ENCODE assay signal across 16 mouse cellular contexts in genomic region chr4:149334881-149335280, GRCm38 (mm10). TPM values are rescaled to one million over a fixed set of nuclear protein-coding genes. Genes with fewer than 3 reads are reported as not detected.
DNase-seq lines count a peak whose midpoint lies in the region; ATAC-seq and TF ChIP-seq lines count a peak whose summit lies in the region.
"Had no signal": no experiment of that assay in that cellular context is flagged by ENCODE, and none has a peak within 500 bp of the region (broad histone marks: within the 10 kb centered on the region; RNA-seq: fewer than 3 reads in every experiment).

No protein-coding gene starts in this region.

- peak overlapping the region; percentile 76 for H3K27ac ChIP-seq in testis, adult 2 months (ENCODE audit: control insufficient read depth, insufficient read depth, low read depth, low read length)
- H3K27ac ChIP-seq in neural tube, embryonic 15.5 days (replicated peaks): no peak overlapping the region
- H3K27ac ChIP-seq: embryonic facial prominence, embryonic 13.5 days; forebrain, embryonic 12.5 days; hindbrain, embryonic 10.5 days; hindbrain, embryonic 15.5 days had no signal

- no peak overlapping the region for H3K4me2 ChIP-seq in neural tube, embryonic 15.5 days
- H3K4me2 ChIP-seq: embryonic facial prominence, embryonic 13.5 days; forebrain, embryonic 12.5 days; heart, embryonic 12.5 days; hindbrain, embryonic 15.5 days had no signal

- no peak for TF ChIP-seq CTCF in testis, adult 2 months (IDR thresholded peaks at IDR 0.05; ENCODE audit: control insufficient read depth, insufficient read depth, insufficient replicate concordance, low read depth, low read length)

- peak overlapping the region; percentile 87 for H3K4me3 ChIP-seq in testis, adult 2 months (ENCODE audit: control insufficient read depth, low read depth, low read length)
- H3K4me3 ChIP-seq in neural tube, embryonic 15.5 days (replicated peaks): no peak overlapping the region
- H3K4me3 ChIP-seq: embryonic facial prominence, embryonic 13.5 days; forebrain, embryonic 12.5 days; heart, embryonic 12.5 days; hindbrain, embryonic 10.5 days; hindbrain, embryonic 15.5 days had no signal

- peak; percentile 68 for DNase-seq in cerebellum, adult 11 months
- no peak for DNase-seq in testis, postnatal 14 days (ENCODE audit: low spot score)
- peak; percentile 82 to 88 for DNase-seq in cerebellum, postnatal 14 days
- DNase-seq: adrenal gland, postnatal 10 days; gastrocnemius, postnatal 14 days had no signal

- ATAC-seq in cerebellum, adult (ENCODE audit: insufficient number of reproducible peaks, low FRiP score, low TSS enrichment): no peak
- ATAC-seq in neural tube, embryonic 15.5 days (ENCODE audit: low FRiP score): no peak
- no peak for ATAC-seq in megakaryocyte progenitor cell, adult 5-6 weeks (replicated peaks; ENCODE audit: poor library complexity)
- ATAC-seq: forebrain, embryonic 16.5 days; intestine, embryonic 16.5 days had no signal

- H3K9ac ChIP-seq in neural tube, embryonic 15.5 days (replicated peaks): no peak overlapping the region
- H3K9ac ChIP-seq: embryonic facial prominence, embryonic 13.5 days; forebrain, embryonic 12.5 days; heart, embryonic 12.5 days; hindbrain, embryonic 15.5 days had no signal

- peaks cover 11% of the 10 kb centered on the region for H3K36me3 ChIP-seq in testis, adult 2 months (ENCODE audit: control insufficient read depth, insufficient read depth, low read length)
- peaks cover 83% of the 10 kb centered on the region for H3K36me3 ChIP-seq in neural tube, embryonic 15.5 days

- TF ChIP-seq POLR2A in testis, adult 2 months (IDR thresholded peaks at IDR 0.05; ENCODE audit: control insufficient read depth, low read depth, low read length): no peak

- H3K27me3 ChIP-seq in testis, adult 2 months (ENCODE audit: control insufficient read depth, insufficient read depth, low read length): no peaks in the 10 kb centered on the region
- no peaks in the 10 kb centered on the region for H3K27me3 ChIP-seq in neural tube, embryonic 15.5 days (replicated peaks)
- H3K27me3 ChIP-seq: embryonic facial prominence, embryonic 13.5 days; forebrain, embryonic 12.5 days; heart, embryonic 12.5 days; hindbrain, embryonic 15.5 days had no signal

- H3K4me1 ChIP-seq in testis, adult 2 months (ENCODE audit: control insufficient read depth, insufficient read depth, low read length): no peaks in the 10 kb centered on the region; the same call in 1 of the 2 replicates
- no peaks in the 10 kb centered on the region for H3K4me1 ChIP-seq in neural tube, embryonic 15.5 days
- H3K4me1 ChIP-seq: embryonic facial prominence, embryonic 13.5 days; forebrain, embryonic 12.5 days; hindbrain, embryonic 15.5 days had no signal

- no peaks in the 10 kb centered on the region for H3K9me3 ChIP-seq in neural tube, embryonic 15.5 days (replicated peaks)
- H3K9me3 ChIP-seq: embryonic facial prominence, embryonic 13.5 days; forebrain, embryonic 12.5 days; heart, embryonic 12.5 days; hindbrain, embryonic 10.5 days; hindbrain, embryonic 15.5 days had no signal

- WGBS in neural tube, embryonic 15.5 days: 96% methylated on average over 11 of the region's 11 CpGs

RNA-seq across cellular contexts. Expression of gene Kif1b, which starts 27.4 kb away (rescaled TPM):
- polyA plus RNA-seq in testis, adult 2 months (2012; rRNA removed): 24.9 and 25.9 TPM in 2 replicates
- polyA plus RNA-seq in neural tube, embryonic 15.5 days (2015; fragmentation: Nextera tagmentation; extraction: Ambion mirVana): 102 and 121 TPM in 2 replicates
- 18.6 and 21.5 TPM in 2 replicates for total RNA-seq in megakaryocyte progenitor cell, adult 5-6 weeks (2015)
- 25.9 and 28.4 TPM in 2 replicates for total RNA-seq in megakaryocyte progenitor cell, adult 5-6 weeks (2017)
